Mouse (Mus musculus): ENCODE results near the gene Tmcc2.

GRCm38 (mm10) chr1:132392872-132393271, 1.8 kb upstream of the Tmcc2 start:
- TF ChIP-seq GATA1 (IDR thresholded peaks at IDR 0.05; ENCODE audit: borderline replicate concordance, low read length) (no peak), FLI1 (IDR thresholded peaks at IDR 0.05; ENCODE audit: low read length) (no peak)
